Mouse (Mus musculus) kidney, adult 2 months (tissue): Measurements from ENCODE around the gene Lrrc4c.

Experiments used
- CTCF ChIP-seq: fragments of 200-500 bp; conservative IDR thresholded peaks from 2 replicates; pipeline ENCODE4 v1.5.1; 2011; ENCODE audit warnings: low read depth, mild to moderate bottlenecking, control low read depth, low read length, moderate library complexity, mixed read lengths; ENCODE audit not compliant: insufficient read depth, insufficient read length
- POLR2A ChIP-seq: fragments of 200-500 bp; IDR thresholded peaks from one replicate; pipeline ENCODE4 v1.6.1; 2011; ENCODE audit warnings: low read depth, low read length, control low read depth

GRCm38 (mm10) chr2:96547171-96547570 lies 229.2 kb downstream of the Lrrc4c start:
- TF ChIP-seq CTCF (no peak), POLR2A (no peak)
